Comparison of ENCODE assay signal across 26 mouse cellular contexts in genomic region chr6:73175156-73175555, GRCm38 (mm10). TPM values are rescaled to one million over a fixed set of nuclear protein-coding genes. Genes with fewer than 3 reads are reported as not detected.
A peak's percentile ranks its signal among the peaks of the same experiment; 100 is the strongest.
DNase-seq lines count a peak whose midpoint lies in the region; ATAC-seq and TF ChIP-seq lines count a peak whose summit lies in the region.
"Had no signal": no experiment of that assay in that cellular context is flagged by ENCODE, and none has a peak within 500 bp of the region (broad histone marks: within the 10 kb centered on the region; RNA-seq: fewer than 3 reads in every experiment).

No protein-coding gene starts in this region.

- TF ChIP-seq CTCF in lung, embryonic 14.5 days (IDR thresholded peaks at IDR 0.05; ENCODE audit: low read depth): no peak
- no peak for TF ChIP-seq CTCF in lung, adult 2 months (IDR thresholded peaks at IDR 0.05; ENCODE audit: insufficient read depth, low read length)
- no peak for TF ChIP-seq CTCF in C2C12 (IDR thresholded peaks at IDR 0.05; ENCODE audit: control insufficient read depth, insufficient read depth, insufficient read length)
- no peak for TF ChIP-seq CTCF in embryonic fibroblast, embryonic 13.5 days (IDR thresholded peaks at IDR 0.05; ENCODE audit: borderline replicate concordance, insufficient read depth, low read length)
- no peak for TF ChIP-seq CTCF in left cerebral cortex, adult 2 months (IDR thresholded peaks at IDR 0.05)

- no peaks in the 10 kb centered on the region for H3K79me2 ChIP-seq in C2C12 (ENCODE audit: control insufficient read depth, insufficient read depth)

- H3K79me3 ChIP-seq in C2C12 (ENCODE audit: low read depth): no peaks in the 10 kb centered on the region

- no peak overlapping the region for H3ac ChIP-seq in C2C12 (ENCODE audit: control insufficient read depth, insufficient read length, low read depth)

- no peaks in the 10 kb centered on the region for H3K9me3 ChIP-seq in lung, embryonic 14.5 days (ENCODE audit: low read depth, low read length)
- H3K9me3 ChIP-seq in intestine, embryonic 15.5 days: no peaks in the 10 kb centered on the region
- H3K9me3 ChIP-seq: embryonic facial prominence, embryonic 13.5 days; embryonic facial prominence, embryonic 15.5 days; forebrain, embryonic 13.5 days; forebrain, embryonic 15.5 days had no signal

- no peak overlapping the region for H3K4me2 ChIP-seq in lung, embryonic 14.5 days
- no peak overlapping the region for H3K4me2 ChIP-seq in intestine, embryonic 15.5 days (replicated peaks)
- H3K4me2 ChIP-seq: embryonic facial prominence, embryonic 13.5 days; embryonic facial prominence, embryonic 15.5 days; forebrain, embryonic 13.5 days; forebrain, embryonic 15.5 days had no signal

- no peak for TF ChIP-seq POLR2A in lung, adult 2 months (IDR thresholded peaks at IDR 0.05; ENCODE audit: borderline replicate concordance, extremely low read depth, low read depth, low read length)
- TF ChIP-seq POLR2A in embryonic fibroblast, embryonic 13.5 days (IDR thresholded peaks at IDR 0.05; ENCODE audit: low read depth, low read length): no peak

- no peaks in the 10 kb centered on the region for H3K36me3 ChIP-seq in lung, embryonic 14.5 days (ENCODE audit: insufficient read depth)
- no peaks in the 10 kb centered on the region for H3K36me3 ChIP-seq in C2C12 (ENCODE audit: control insufficient read depth, insufficient read depth)
- no peaks in the 10 kb centered on the region for H3K36me3 ChIP-seq in intestine, embryonic 15.5 days
- H3K36me3 ChIP-seq: embryonic facial prominence, embryonic 13.5 days; embryonic facial prominence, embryonic 15.5 days; forebrain, embryonic 15.5 days had no signal

- no peak overlapping the region for H3K9ac ChIP-seq in lung, embryonic 14.5 days
- no peak overlapping the region for H3K9ac ChIP-seq in intestine, embryonic 15.5 days
- H3K9ac ChIP-seq: embryonic facial prominence, embryonic 13.5 days; embryonic facial prominence, embryonic 15.5 days; forebrain, embryonic 13.5 days; forebrain, embryonic 15.5 days; forebrain, postnatal 0 days had no signal

- no peak overlapping the region for H3K4me3 ChIP-seq in lung, embryonic 14.5 days (ENCODE audit: low read depth, low read length)
- H3K4me3 ChIP-seq in lung, adult 2 months (replicated peaks; ENCODE audit: extremely low read depth, low read depth, low read length): no peak overlapping the region
- no peak overlapping the region for H3K4me3 ChIP-seq in C2C12 (ENCODE audit: insufficient read depth, poor library complexity, severe bottlenecking)
- no peak overlapping the region for H3K4me3 ChIP-seq in embryonic fibroblast, embryonic 13.5 days (ENCODE audit: insufficient read depth, low read length)
- no peak overlapping the region for H3K4me3 ChIP-seq in intestine, embryonic 15.5 days (replicated peaks)
- no peak overlapping the region for H3K4me3 ChIP-seq in left cerebral cortex, adult 2 months
- H3K4me3 ChIP-seq: embryonic facial prominence, embryonic 13.5 days; embryonic facial prominence, embryonic 15.5 days; forebrain, embryonic 13.5 days; forebrain, embryonic 15.5 days had no signal

- no peak overlapping the region for H3K27ac ChIP-seq in lung, embryonic 14.5 days (ENCODE audit: low read depth)
- H3K27ac ChIP-seq in embryonic fibroblast, embryonic 13.5 days (ENCODE audit: insufficient read depth, low read length): peak overlapping the region; percentile 47
- no peak overlapping the region for H3K27ac ChIP-seq in intestine, embryonic 15.5 days
- no peak overlapping the region for H3K27ac ChIP-seq in left cerebral cortex, adult 2 months
- H3K27ac ChIP-seq: embryonic facial prominence, embryonic 13.5 days; embryonic facial prominence, embryonic 15.5 days; forebrain, embryonic 13.5 days; forebrain, embryonic 15.5 days had no signal

- ATAC-seq in lung, embryonic 14.5 days (ENCODE audit: insufficient read depth): no peak
- ATAC-seq in intestine, embryonic 15.5 days: no peak
- ATAC-seq: activated CD4-positive, CD25-positive, alpha-beta regulatory T cell, adult 4 months; forebrain, embryonic 13.5 days; forebrain, embryonic 15.5 days; forebrain, postnatal 0 days; Patski had no signal

- no peaks in the 10 kb centered on the region for H3K27me3 ChIP-seq in lung, embryonic 14.5 days (ENCODE audit: insufficient read depth, low read length)
- H3K27me3 ChIP-seq in C2C12 (ENCODE audit: control insufficient read depth, insufficient read depth, insufficient read length): no peaks in the 10 kb centered on the region
- no peaks in the 10 kb centered on the region for H3K27me3 ChIP-seq in intestine, embryonic 15.5 days (replicated peaks)
- H3K27me3 ChIP-seq: embryonic facial prominence, embryonic 13.5 days; embryonic facial prominence, embryonic 15.5 days; forebrain, embryonic 13.5 days; forebrain, embryonic 15.5 days had no signal

- WGBS in lung, embryonic 14.5 days: 48% methylated on average over 3 of the region's 3 CpGs
- WGBS in lung, adult 2 months: 57% methylated on average over 3 of the region's 3 CpGs
- 68% methylated on average over 3 of the region's 3 CpGs for WGBS in intestine, embryonic 15.5 days

- no peaks in the 10 kb centered on the region for H3K4me1 ChIP-seq in lung, embryonic 14.5 days (ENCODE audit: insufficient read depth)
- no peaks in the 10 kb centered on the region for H3K4me1 ChIP-seq in lung, adult 2 months (ENCODE audit: control insufficient read depth, insufficient read depth, low read length)
- H3K4me1 ChIP-seq in embryonic fibroblast, embryonic 13.5 days (ENCODE audit: control insufficient read depth, insufficient read depth, low read length): peaks cover 6% of the 10 kb centered on the region
- H3K4me1 ChIP-seq in intestine, embryonic 15.5 days (replicated peaks): no peaks in the 10 kb centered on the region
- H3K4me1 ChIP-seq: embryonic facial prominence, embryonic 13.5 days; embryonic facial prominence, embryonic 15.5 days; forebrain, embryonic 13.5 days; forebrain, embryonic 15.5 days had no signal

- intact Hi-C loops in left cerebral cortex, adult 2 months (cut with DNase I): no loop called here

- peak; percentile 41 for DNase-seq in lung, embryonic 14.5 days
- no peak for DNase-seq in lung, adult 2 months
- DNase-seq in 3T3-L1 (ENCODE audit: low read depth, low spot score): peak; percentile 74
- no peak for DNase-seq in left cerebral cortex, adult 2 months (ENCODE audit: extremely low spot score in 1 of 2, low spot score in 2 of 2)
- no peak for DNase-seq in cerebellum, postnatal 25 days
- DNase-seq: adrenal gland, adult 8-10 months; adrenal gland, postnatal 14 days; adrenal gland, postnatal 36 days; B cell, adult 2 months; cerebellum, adult 11-12 months; cerebellum, adult 2 months; cerebellum, adult 9-10 months; cerebellum, postnatal 10 days; cerebellum, postnatal 36 days; embryo, embryonic 11 days; forebrain, postnatal 0 days had no signal

TF ChIP-seq in C2C12, 6 proteins besides CTCF, POLR2A, EP300 and RAD21:
- TF ChIP-seq MYOG (IDR thresholded peaks at IDR 0.05; ENCODE audit: control insufficient read depth, extremely low read depth, insufficient read length): no peak
- peak; percentile 11 for TF ChIP-seq MYOD1 (IDR thresholded peaks at IDR 0.05; ENCODE audit: control insufficient read depth, insufficient read length, low read depth)
TF ChIP-seq in C2C12: peak in this region for 1.

RNA-seq across cellular contexts. Expression of gene Dnah6, which starts 46.3 kb away (rescaled TPM):
- polyA plus RNA-seq in lung, embryonic 14.5 days (2014; fragmentation: Nextera tagmentation; extraction: Ambion mirVana): 0.14 and 0.24 TPM in 2 replicates
- polyA plus RNA-seq in lung, adult 2 months (2012; rRNA removed): 2.6 and 3.5 TPM in 2 replicates
- 0.20 TPM for polyA plus RNA-seq in C2C12 (2012; fragmentation: generic; extraction: Trizol)
- not detected in 2 replicates for polyA plus RNA-seq in embryonic fibroblast, embryonic 13.5 days (2011; ENCODE audit: insufficient read length, low read depth, missing spikeins)
- polyA plus RNA-seq in intestine, embryonic 15.5 days (2015; fragmentation: Nextera tagmentation; extraction: Ambion mirVana): 0.03 and 0.08 TPM in 2 replicates
- total RNA-seq in left cerebral cortex, adult 2 months (2021): under 1 TPM; 0.41 to 0.58 TPM
- total RNA-seq: MEL had no signal
- polyA plus RNA-seq: embryonic facial prominence, embryonic 13.5 days had no signal

Comparison
In these comparisons a context has a peak if more than half of its experiments do, and no peak if none do; other contexts are left out.
1. DNase-seq: peak in lung, embryonic 14.5 days (single experiment) and 3T3-L1 (single experiment); none in lung, adult 2 months (single experiment), left cerebral cortex, adult 2 months (0 of 2) and cerebellum, postnatal 25 days (0 of 2).